Comparison of ENCODE assay signal across 8 mouse cellular contexts in genomic region chr2:163424597-163424996, GRCm38 (mm10). TPM values are rescaled to one million over a fixed set of nuclear protein-coding genes. Genes with fewer than 3 reads are reported as not detected.
DNase-seq lines count a peak whose midpoint lies in the region; ATAC-seq lines count a peak whose summit lies in the region.

TSS of gene Oser1 (minus strand) at chr2:163424697.

- H3K36me3 ChIP-seq in forebrain, embryonic 12.5 days (replicated peaks) = 0 out of 2 replicates have a peak, but pooled peaks cover 12% of the 10 kb centered on the region
- no peaks in the 10 kb centered on the region for H3K36me3 ChIP-seq in limb, embryonic 13.5 days
- H3K36me3 ChIP-seq in stomach, embryonic 14.5 days (ENCODE audit: control insufficient read depth, insufficient read depth, low read length) = no peaks in the 10 kb centered on the region

- 82% methylated on average over 6 of the region's 6 CpGs for WGBS in forebrain, embryonic 12.5 days
- 79% methylated on average over 6 of the region's 6 CpGs for WGBS in limb, embryonic 13.5 days
- 77% methylated on average over 6 of the region's 6 CpGs for WGBS in stomach, embryonic 14.5 days

- no peaks in the 10 kb centered on the region for H3K9me3 ChIP-seq in forebrain, embryonic 12.5 days
- no peaks in the 10 kb centered on the region for H3K9me3 ChIP-seq in limb, embryonic 13.5 days
- H3K9me3 ChIP-seq in stomach, embryonic 14.5 days (ENCODE audit: control insufficient read depth, low read depth, low read length) = no peaks in the 10 kb centered on the region

- peaks cover 19% of the 10 kb centered on the region for H3K4me1 ChIP-seq in forebrain, embryonic 12.5 days
- H3K4me1 ChIP-seq in limb, embryonic 13.5 days = peaks cover 12% of the 10 kb centered on the region
- peaks cover 5% of the 10 kb centered on the region; the same call in 1 of the 2 replicates for H3K4me1 ChIP-seq in stomach, embryonic 14.5 days (ENCODE audit: control insufficient read depth, insufficient read depth, low read length)

- intact Hi-C loops in heart, postnatal 36 days (cut with DNase I) = no loop called here

- no peak for DNase-seq in thymus, postnatal 0 days (ENCODE audit: low spot score)
- DNase-seq in thymus, postnatal 25 days = no peak
- no peak for DNase-seq in heart, postnatal 36 days
- DNase-seq in spleen, adult 12 weeks (ENCODE audit: low spot score) = no peak
- no peak for DNase-seq in MN1 (ENCODE audit: low spot score)

- no peak for ATAC-seq in forebrain, embryonic 12.5 days (ENCODE audit: low FRiP score)
- ATAC-seq in limb, embryonic 13.5 days (ENCODE audit: low FRiP score, low read depth) = no peak
- ATAC-seq in stomach, embryonic 14.5 days (ENCODE audit: insufficient number of reproducible peaks, insufficient read depth, low FRiP score, low read depth) = no peak

- H3K4me2 ChIP-seq in forebrain, embryonic 12.5 days = no peak within 1 kb of the TSS
- H3K4me2 ChIP-seq in limb, embryonic 13.5 days (replicated peaks) = no peak within 1 kb of the TSS
- H3K4me2 ChIP-seq in stomach, embryonic 14.5 days (replicated peaks; ENCODE audit: low read depth, low read length) = no peak within 1 kb of the TSS

- no peak within 1 kb of the TSS for H3K9ac ChIP-seq in forebrain, embryonic 12.5 days
- H3K9ac ChIP-seq in limb, embryonic 13.5 days = no peak within 1 kb of the TSS
- no peak within 1 kb of the TSS for H3K9ac ChIP-seq in stomach, embryonic 14.5 days (replicated peaks; ENCODE audit: low read depth, low read length)

- H3K27ac ChIP-seq in forebrain, embryonic 12.5 days = no peak within 1 kb of the TSS
- H3K27ac ChIP-seq in limb, embryonic 13.5 days = no peak within 1 kb of the TSS
- H3K27ac ChIP-seq in stomach, embryonic 14.5 days (ENCODE audit: low read length) = no peak within 1 kb of the TSS

- H3K4me3 ChIP-seq in forebrain, embryonic 12.5 days (replicated peaks) = no peak within 1 kb of the TSS
- no peak within 1 kb of the TSS for H3K4me3 ChIP-seq in limb, embryonic 13.5 days
- H3K4me3 ChIP-seq in stomach, embryonic 14.5 days (ENCODE audit: low read depth, low read length) = no peak within 1 kb of the TSS

- no peaks in the 10 kb centered on the region for H3K27me3 ChIP-seq in forebrain, embryonic 12.5 days
- no peaks in the 10 kb centered on the region for H3K27me3 ChIP-seq in limb, embryonic 13.5 days
- H3K27me3 ChIP-seq in stomach, embryonic 14.5 days (ENCODE audit: control insufficient read depth, insufficient read depth, low read length) = no peaks in the 10 kb centered on the region

RNA-seq across cellular contexts. Expression of gene Oser1, which starts in this region (rescaled TPM):
- 86.6 and 89.2 TPM in 2 replicates for polyA plus RNA-seq in thymus, postnatal 0 days (2015; fragmentation: Nextera tagmentation; extraction: Ambion mirVana)
- 74.5 and 77.0 TPM in 2 replicates for polyA plus RNA-seq in forebrain, embryonic 12.5 days (2016; fragmentation: Nextera tagmentation; extraction: Ambion mirVana)
- 10 to 100 TPM; 21.9 TPM for total RNA-seq in heart, postnatal 36 days (2021)
- polyA plus RNA-seq in limb, embryonic 13.5 days (2015; fragmentation: Nextera tagmentation; extraction: Ambion mirVana) = 95.8 and 96.5 TPM in 2 replicates
- polyA plus RNA-seq in stomach, embryonic 14.5 days (2014; fragmentation: Nextera tagmentation; extraction: Ambion mirVana) = 84.9 and 89.2 TPM in 2 replicates
